Mouse (Mus musculus): ENCODE measurements around the gene Med4.
"Not testable (repeated sequence)": the region's sequence is repeated elsewhere in the genome, so short reads cannot be mapped to it uniquely, and the experiment has no call there.

Med4 gene

GRCm38 (mm10) chr14:73501721-73502120, 8.1 kb upstream of the Med4 start:
- DNase-seq (ENCODE audit: low read depth, low spot score), result no peak

GRCm38 (mm10) chr14:73502591-73503184, 7.1 kb upstream of the Med4 start:
- peak; percentile 85 for DNase-seq (ENCODE audit: low read depth, low spot score)

- DNase-seq (ENCODE audit: low read depth, low spot score), result no peak
Observed at GRCm38 (mm10) chr14:73503237-73503933, 6.4 kb upstream of the Med4 start.

- DNase-seq (ENCODE audit: low read depth, low spot score), result no peak
Observed at GRCm38 (mm10) chr14:73506283-73506682, 3.5 kb upstream of the Med4 start.

GRCm38 (mm10) chr14:73507200-73507599, 2.6 kb upstream of the Med4 start:
- no peak for DNase-seq (ENCODE audit: low read depth, low spot score)

GRCm38 (mm10) chr14:73507702-73508376, 2.0 kb upstream of the Med4 start:
- DNase-seq (ENCODE audit: low read depth, low spot score), result no peak

GRCm38 (mm10) chr14:73508630-73509395, 1.0 kb upstream of the Med4 start:
- no peak for DNase-seq (ENCODE audit: low read depth, low spot score)

GRCm38 (mm10) chr14:73524136-73524535, 14.3 kb downstream of the Med4 start:
- no peak for DNase-seq (ENCODE audit: low read depth, low spot score)

GRCm38 (mm10) chr14:73524766-73525448, 15.1 kb downstream of the Med4 start, which contains the start of gene Sucla2:
Gene Sucla2, plus strand, starts transcription at chr14:73525319.
- DNase-seq (ENCODE audit: low read depth, low spot score), result peak; percentile 99

GRCm38 (mm10) chr14:73528661-73529060, 18.8 kb downstream of the Med4 start:
- not testable (repeated sequence) for DNase-seq (ENCODE audit: low read depth, low spot score)

- DNase-seq (ENCODE audit: low read depth, low spot score), result no peak
Observed at GRCm38 (mm10) chr14:73533755-73534465, 24.1 kb downstream of the Med4 start.

- DNase-seq (ENCODE audit: low read depth, low spot score), result no peak
Observed at GRCm38 (mm10) chr14:73535641-73536040, 25.8 kb downstream of the Med4 start.

- no peak for DNase-seq (ENCODE audit: low read depth, low spot score)
Observed at GRCm38 (mm10) chr14:73543781-73544180, 34.0 kb downstream of the Med4 start.

GRCm38 (mm10) chr14:73547034-73547433, 37.2 kb downstream of the Med4 start:
- DNase-seq (ENCODE audit: low read depth, low spot score), result no peak

- DNase-seq (ENCODE audit: low read depth, low spot score), result no peak
Observed at GRCm38 (mm10) chr14:73548051-73548450, 38.2 kb downstream of the Med4 start, which contains the start of gene Nudt15. Gene Nudt15, minus strand, starts transcription at chr14:73548242.

GRCm38 (mm10) chr14:73550291-73550690, 40.5 kb downstream of the Med4 start:
- DNase-seq (ENCODE audit: low read depth, low spot score), result peak; percentile 8

GRCm38 (mm10) chr14:73550732-73551131, 40.9 kb downstream of the Med4 start:
- peak; percentile 70 for DNase-seq (ENCODE audit: low read depth, low spot score)

GRCm38 (mm10) chr14:73551164-73551563, 41.3 kb downstream of the Med4 start:
- DNase-seq (ENCODE audit: low read depth, low spot score), result peak; percentile 6

- peak; percentile 95 for DNase-seq (ENCODE audit: low read depth, low spot score)
Observed at GRCm38 (mm10) chr14:73552341-73553121, 42.7 kb downstream of the Med4 start.
